Mouse (Mus musculus) myocyte (in vitro differentiated cells): ENCODE measurements around the gene Kcnn3. TPM values are rescaled to one million over a fixed set of nuclear protein-coding genes. Genes with fewer than 3 reads are reported as not detected.

ENCODE experiments used
- H3K27me3 ChIP-seq: one replicate; pipeline ENCODE4 v1.6.1; 2011; ENCODE audit not compliant: control insufficient read depth, insufficient read depth, insufficient read length
- H3K36me3 ChIP-seq: one replicate; pipeline ENCODE4 v1.6.1; 2011; ENCODE audit not compliant: control insufficient read depth, insufficient read depth
- H3K4me2 ChIP-seq: one replicate; pipeline ENCODE4 v1.6.1; 2011; ENCODE audit warnings: low read depth, control low read depth
- H3K4me3 ChIP-seq: one replicate; pipeline ENCODE4 v1.5.1; 2011; ENCODE audit warnings: mild to moderate bottlenecking, control low read depth, moderate library complexity
- H3K79me2 ChIP-seq: one replicate; pipeline ENCODE4 v1.6.1; 2011; ENCODE audit not compliant: control insufficient read depth, insufficient read depth
- H3ac ChIP-seq: one replicate; pipeline ENCODE4 v1.6.1; 2011; ENCODE audit not compliant: control insufficient read depth, insufficient read length
- CEBPB ChIP-seq: IDR thresholded peaks from 2 replicates; pipeline ENCODE4 v1.6.1; 2011; ENCODE audit warnings: mild to moderate bottlenecking, moderate library complexity; ENCODE audit not compliant: poor library complexity, insufficient read depth, severe bottlenecking
- E2F4 ChIP-seq: IDR thresholded peaks from one replicate; pipeline ENCODE4 v1.6.1; 2011; ENCODE audit warnings: mild to moderate bottlenecking, control low read depth, moderate library complexity; ENCODE audit not compliant: insufficient read depth
- MAX ChIP-seq: IDR thresholded peaks from one replicate; pipeline ENCODE4 v1.6.1; 2011; ENCODE audit warnings: low read depth, mild to moderate bottlenecking, control low read depth
- MYOD1 ChIP-seq, 3 experiments: IDR thresholded peaks; one replicate each; pipeline ENCODE4 v1.6.1; 2011; ENCODE audit warnings: control low read depth in 2 of 3, low read depth in 2 of 3, mild to moderate bottlenecking in 2 of 3, moderate library complexity in 1 of 3; ENCODE audit not compliant: insufficient read length in 2 of 3, control insufficient read depth in 1 of 3
- MYOG ChIP-seq, 3 experiments: IDR thresholded peaks; one replicate each; pipeline ENCODE4 v1.6.1; 2011; ENCODE audit warnings: control low read depth in 2 of 3, low read depth in 2 of 3, mild to moderate bottlenecking in 2 of 3; ENCODE audit not compliant: insufficient read length in 2 of 3, control insufficient read depth in 1 of 3, insufficient read depth in 1 of 3
- POLR2A ChIP-seq: IDR thresholded peaks from one replicate; pipeline ENCODE4 v1.6.1; 2011; ENCODE audit warnings: low read depth, mild to moderate bottlenecking, control low read depth, moderate library complexity; ENCODE audit not compliant: insufficient read length
- POLR2AphosphoS2 ChIP-seq: IDR thresholded peaks from one replicate; pipeline ENCODE4 v1.6.1; 2011; ENCODE audit warnings: low read depth, control low read depth; ENCODE audit not compliant: insufficient read length
- REST ChIP-seq: IDR thresholded peaks from one replicate; pipeline ENCODE4 v1.6.1; 2011; ENCODE audit warnings: mild to moderate bottlenecking, control low read depth, moderate library complexity; ENCODE audit not compliant: insufficient read depth, insufficient read length
- SRF ChIP-seq: IDR thresholded peaks from one replicate; pipeline ENCODE4 v1.6.1; 2011; ENCODE audit warnings: low read depth; ENCODE audit not compliant: control insufficient read depth, insufficient read length
- TCF12 ChIP-seq: IDR thresholded peaks from one replicate; pipeline ENCODE4 v1.6.1; 2011; ENCODE audit warnings: mild to moderate bottlenecking, control low read depth; ENCODE audit not compliant: poor library complexity, insufficient read depth, severe bottlenecking
- TCF3 ChIP-seq: IDR thresholded peaks from one replicate; pipeline ENCODE4 v1.6.1; 2011; ENCODE audit warnings: low read depth, control low read depth; ENCODE audit not compliant: insufficient read length
- USF1 ChIP-seq: IDR thresholded peaks from one replicate; pipeline ENCODE4 v1.6.1; 2011; ENCODE audit warnings: low read depth, mild to moderate bottlenecking, control low read depth, moderate library complexity
- polyA plus RNA-seq: library from polyadenylated mRNA; unstranded; fragments of >200 nt; fragmentation: generic; extraction: Trizol; gene quantifications from one replicate; pipeline ENCODE4 v1.2.1, GENCODE M21; 2012; ENCODE audit warnings: missing spikeins

The Kcnn3 gene
- polyA plus RNA-seq, 1 experiment, result 0.68 TPM

- no peak overlapping the region for H3K4me3 ChIP-seq
- no peak for TF ChIP-seq USF1
- no peak for TF ChIP-seq MAX
- TF ChIP-seq REST, result no peak
- no peak for TF ChIP-seq CEBPB
- TF ChIP-seq TCF3, result no peak
- no peak for TF ChIP-seq TCF12
- no peak for TF ChIP-seq POLR2A
- no peak for TF ChIP-seq MYOD1 (IDR thresholded peaks at IDR 0.05; ENCODE audit: control insufficient read depth in 1 of 3, insufficient read length in 2 of 3, low read depth in 2 of 3)
- no peak for TF ChIP-seq SRF
- no peak for TF ChIP-seq E2F4
- no peak for TF ChIP-seq POLR2AphosphoS2
- no peak for TF ChIP-seq MYOG (IDR thresholded peaks at IDR 0.05; ENCODE audit: control insufficient read depth in 1 of 3, insufficient read depth in 1 of 3, insufficient read length in 2 of 3, low read depth in 2 of 3)
- H3K79me2 ChIP-seq, result no peaks in the 10 kb centered on the region
- no peak overlapping the region for H3K4me2 ChIP-seq
- H3K36me3 ChIP-seq, result no peaks in the 10 kb centered on the region
- H3ac ChIP-seq, result no peak overlapping the region
- H3K27me3 ChIP-seq, result peaks cover 30% of the 10 kb centered on the region
Measured at GRCm38 (mm10) chr3:89515444-89515843, 4.5 kb upstream of the Kcnn3 start.

GRCm38 (mm10) chr3:89516321-89516720 is 3.6 kb upstream of the Kcnn3 start:
- Histone ChIP-seq H3K79me2 (no peaks in the 10 kb centered on the region), H3K27me3 (peaks cover 29% of the 10 kb centered on the region)
- TF ChIP-seq CEBPB (no peak), USF1 (no peak), TCF12 (no peak), SRF (no peak), REST (no peak), TCF3 (no peak), E2F4 (no peak), MYOD1 (IDR thresholded peaks at IDR 0.05; ENCODE audit: control insufficient read depth in 1 of 3, insufficient read length in 2 of 3, low read depth in 2 of 3) (no peak), MAX (no peak), POLR2AphosphoS2 (no peak), MYOG (IDR thresholded peaks at IDR 0.05; ENCODE audit: control insufficient read depth in 1 of 3, insufficient read depth in 1 of 3, insufficient read length in 2 of 3, low read depth in 2 of 3) (no peak), POLR2A (no peak)

GRCm38 (mm10) chr3:89520618-89521502 is 896 bp downstream of the Kcnn3 start:
- Histone ChIP-seq H3ac (no peak overlapping the region), H3K79me2 (no peaks in the 10 kb centered on the region), H3K27me3 (peaks cover 35% of the 10 kb centered on the region), H3K4me2 (peak overlapping the region; percentile 54), H3K36me3 (no peaks in the 10 kb centered on the region), H3K4me3 (peak overlapping the region; percentile 0)
- TF ChIP-seq REST (no peak), MYOG (IDR thresholded peaks at IDR 0.05; ENCODE audit: control insufficient read depth in 1 of 3, insufficient read depth in 1 of 3, insufficient read length in 2 of 3, low read depth in 2 of 3) (no peak), MYOD1 (IDR thresholded peaks at IDR 0.05; ENCODE audit: control insufficient read depth in 1 of 3, insufficient read length in 2 of 3, low read depth in 2 of 3) (no peak), E2F4 (no peak), TCF3 (no peak), POLR2AphosphoS2 (no peak), MAX (no peak), TCF12 (no peak), POLR2A (no peak), CEBPB (no peak), SRF (no peak), USF1 (no peak)

More at GRCm38 (mm10) chr3:89516321-89516720, 3.6 kb upstream of the Kcnn3 start:
- Histone ChIP-seq H3K4me3 (no peak overlapping the region), H3K4me2 (no peak overlapping the region), H3ac (no peak overlapping the region), H3K36me3 (no peaks in the 10 kb centered on the region)

GRCm38 (mm10) chr3:89521503-89521854 is 1.5 kb downstream of the Kcnn3 start:
- Histone ChIP-seq H3K27me3 (peaks cover 35% of the 10 kb centered on the region), H3K4me3 (peak overlapping the region; percentile 0), H3K79me2 (no peaks in the 10 kb centered on the region), H3K36me3 (no peaks in the 10 kb centered on the region), H3ac (no peak overlapping the region), H3K4me2 (peak overlapping the region; percentile 54)
- TF ChIP-seq MYOD1 (IDR thresholded peaks at IDR 0.05; ENCODE audit: control insufficient read depth in 1 of 3, insufficient read length in 2 of 3, low read depth in 2 of 3) (no peak), REST (no peak), POLR2AphosphoS2 (no peak), TCF3 (no peak), SRF (no peak), POLR2A (no peak), MAX (no peak), USF1 (no peak), MYOG (IDR thresholded peaks at IDR 0.05; ENCODE audit: control insufficient read depth in 1 of 3, insufficient read depth in 1 of 3, insufficient read length in 2 of 3, low read depth in 2 of 3) (no peak), E2F4 (no peak), TCF12 (no peak), CEBPB (no peak)
